Mouse (Mus musculus) kidney, embryonic 16.5 days (tissue): Measurements from ENCODE around the gene Rpl3. TPM values are rescaled to one million over a fixed set of nuclear protein-coding genes. Genes with fewer than 3 reads are reported as not detected.

Experiments used
- ATAC-seq: fragments of 200-750 bp; cut with Nextera tagmentation; 2 replicates; pipeline ENCODE4 v1.8.0; 2017; ENCODE audit warnings: moderate TSS enrichment; ENCODE audit not compliant: low FRiP score, low TSS enrichment
- H3K27ac ChIP-seq: fragments of 300-500 bp; sonication (generic); 2 replicates; pipeline ENCODE4 v1.5.1; 2014; ENCODE audit warnings: low read length
- H3K27me3 ChIP-seq: fragments of 300-500 bp; sonication (generic); 2 replicates; pipeline ENCODE4 v1.6.1; 2014; ENCODE audit warnings: low read length, control low read depth, mixed read lengths; ENCODE audit not compliant: insufficient read depth
- H3K36me3 ChIP-seq: fragments of 300-500 bp; sonication (generic); 2 replicates; pipeline ENCODE4 v1.6.1; 2014; ENCODE audit warnings: low read length, control low read depth, mixed read lengths; ENCODE audit not compliant: insufficient read depth
- H3K4me1 ChIP-seq: fragments of 300-500 bp; sonication (generic); 2 replicates; pipeline ENCODE4 v1.6.1; 2014; ENCODE audit warnings: low read length, control low read depth, mixed read lengths; ENCODE audit not compliant: insufficient read depth
- H3K4me2 ChIP-seq: fragments of 300-500 bp; sonication (generic); replicated peaks from 2 replicates; pipeline ENCODE4 v1.6.1; 2014; ENCODE audit warnings: low read depth, low read length
- H3K4me3 ChIP-seq: fragments of 300-500 bp; sonication (generic); 2 replicates; pipeline ENCODE4 v1.5.1; 2014; ENCODE audit warnings: mild to moderate bottlenecking, low read length
- H3K9ac ChIP-seq: fragments of 300-500 bp; sonication (generic); replicated peaks from 2 replicates; pipeline ENCODE4 v1.6.1; 2014; ENCODE audit warnings: low read length
- H3K9me3 ChIP-seq: fragments of 300-500 bp; sonication (generic); 2 replicates; pipeline ENCODE4 v1.6.1; 2016; ENCODE audit warnings: low read length, control low read depth
- WGBS: fragments of 180-500 bp; shearing (Covaris S2); extraction: QIAGEN DNeasy Blood & Tissue Kit; methylation state at CpG from one replicate; pipeline ENCODE4 v1.1.7; 2014; 5-methylcytosine and 5-hydroxymethylcytosine counted together
- polyA plus RNA-seq: library from polyadenylated mRNA; unstranded; fragments of >200 nt; fragmentation: Nextera tagmentation; extraction: Ambion mirVana; gene quantifications from 2 replicates; pipeline ENCODE4 v1.2.1, GENCODE M21; 2015

Rpl3 gene
- polyA plus RNA-seq, 1 experiment from 2014 or later, result 1,131 TPM

DNA sequence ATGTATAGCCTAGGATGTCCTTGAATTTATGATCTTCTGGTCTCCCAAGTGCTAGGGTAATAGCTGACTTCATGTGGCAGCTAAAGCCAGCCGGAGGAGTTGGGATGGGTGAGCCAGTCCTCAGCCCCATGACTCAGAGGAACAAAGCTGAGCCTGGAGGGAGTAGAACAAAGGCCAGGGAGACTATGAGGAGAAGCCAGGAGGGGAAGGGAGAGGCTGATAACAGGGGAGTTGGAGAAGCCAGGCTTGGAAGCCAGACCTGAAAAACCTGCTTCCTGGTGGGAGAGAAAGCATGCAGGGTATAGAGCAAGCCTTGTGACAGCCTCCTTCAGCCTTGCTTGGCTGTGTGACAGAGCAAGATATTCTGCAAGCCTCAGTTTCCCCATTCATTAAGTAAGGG is 3.9 kb upstream of the Rpl3 start:
- H3K27ac ChIP-seq, result no peak overlapping the region
- WGBS, result 38% methylated on average over 1 of the region's 1 CpGs
- no peak overlapping the region for H3K4me3 ChIP-seq
- no peaks in the 10 kb centered on the region for H3K9me3 ChIP-seq
- no peaks in the 10 kb centered on the region for H3K36me3 ChIP-seq
- H3K4me2 ChIP-seq, result no peak overlapping the region
- no peak for ATAC-seq
- no peak overlapping the region for H3K9ac ChIP-seq
- H3K4me1 ChIP-seq, result peaks cover 2% of the 10 kb centered on the region; the same call in 1 of the 2 replicates
- peaks cover 42% of the 10 kb centered on the region for H3K27me3 ChIP-seq

DNA sequence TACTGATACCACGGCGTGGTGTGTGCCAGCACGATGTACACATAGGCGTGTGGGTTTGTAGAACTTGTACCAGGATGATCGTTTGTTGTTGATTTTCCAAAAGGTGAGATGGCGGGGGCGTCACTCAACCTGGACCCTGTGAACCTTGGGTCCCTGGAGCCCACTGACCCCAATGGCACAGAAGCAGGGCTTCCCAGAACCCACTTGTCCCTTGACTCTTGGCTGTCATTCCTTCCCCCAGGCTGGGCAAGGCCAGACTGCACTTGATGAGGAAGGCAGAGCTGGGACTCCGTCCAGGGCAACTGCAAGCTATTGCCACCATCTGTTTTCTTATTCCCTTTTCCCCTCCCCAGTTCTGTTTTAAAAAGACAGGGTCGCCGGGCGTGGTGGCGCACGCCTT is 2.5 kb upstream of the Rpl3 start:
- no peak overlapping the region for H3K9ac ChIP-seq
- H3K27me3 ChIP-seq, result peaks cover 52% of the 10 kb centered on the region
- H3K36me3 ChIP-seq, result no peaks in the 10 kb centered on the region
- no peak for ATAC-seq
- H3K4me3 ChIP-seq, result no peak overlapping the region
- H3K27ac ChIP-seq, result no peak overlapping the region
- peaks cover 4% of the 10 kb centered on the region; the same call in 1 of the 2 replicates for H3K4me1 ChIP-seq
- no peaks in the 10 kb centered on the region for H3K9me3 ChIP-seq
- WGBS, result 94% methylated on average over 13 of the region's 13 CpGs
- no peak overlapping the region for H3K4me2 ChIP-seq

DNA sequence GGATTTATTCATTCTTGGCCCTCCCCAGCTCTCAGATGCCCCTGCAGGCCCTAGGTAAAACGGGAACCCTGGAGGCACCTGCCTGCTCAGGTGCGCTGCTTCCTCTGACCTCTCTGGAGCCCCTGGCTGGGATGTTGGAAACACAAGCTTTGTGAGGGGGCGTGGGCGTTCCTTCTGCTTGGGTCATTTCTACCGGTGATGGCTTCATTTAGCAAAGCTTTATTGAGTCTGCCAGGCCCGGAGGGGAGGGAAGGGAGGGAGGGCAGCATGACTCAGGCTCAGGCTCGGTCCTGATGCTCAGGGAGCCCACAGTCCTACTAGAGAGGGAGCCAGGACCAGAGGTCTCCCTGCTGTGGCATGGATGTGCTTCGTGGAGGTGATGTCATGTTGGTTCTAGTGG is 931 bp upstream of the Rpl3 start:
- 0 out of 2 replicates have a peak overlapping the region, but pooled peaks have one; percentile 2 for H3K4me2 ChIP-seq

DNA sequence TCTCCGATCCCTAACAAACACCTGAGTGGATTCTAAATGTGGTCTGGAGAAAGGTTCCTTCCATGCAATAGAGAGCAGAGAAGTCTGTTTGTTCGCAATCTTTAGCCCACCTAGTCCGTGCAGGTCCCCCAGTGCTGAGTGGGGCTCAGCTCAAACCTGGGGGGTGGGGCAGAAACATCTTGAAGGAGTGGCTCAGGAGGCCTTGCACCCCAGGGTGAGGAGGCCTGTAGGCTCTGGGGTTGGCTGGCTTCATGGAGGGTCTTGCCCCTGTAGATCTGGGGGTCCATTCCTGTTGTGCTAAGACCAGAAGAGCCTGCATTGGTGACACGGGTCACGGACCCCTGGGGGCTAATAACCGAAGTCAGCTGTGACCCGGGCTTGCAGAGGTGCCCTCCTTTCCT is 373 bp upstream of the Rpl3 start:
- H3K9me3 ChIP-seq, result no peaks in the 10 kb centered on the region
- H3K27ac ChIP-seq, result no peak overlapping the region
- H3K4me1 ChIP-seq, result 0 out of 2 replicates have a peak, but pooled peaks cover 4% of the 10 kb centered on the region
- no peak overlapping the region for H3K9ac ChIP-seq
- no peak for ATAC-seq
- WGBS, result 21% methylated on average over 7 of the region's 7 CpGs
- H3K27me3 ChIP-seq, result peaks cover 52% of the 10 kb centered on the region
- no peaks in the 10 kb centered on the region for H3K36me3 ChIP-seq
- peak overlapping the region; percentile 91 for H3K4me2 ChIP-seq
- peak overlapping the region; percentile 68 for H3K4me3 ChIP-seq

More for the DNA sequence above, 931 bp upstream of the Rpl3 start:
- H3K27ac ChIP-seq, result no peak overlapping the region
- no peak for ATAC-seq
- no peak overlapping the region for H3K4me3 ChIP-seq
- WGBS, result 9% methylated on average over 8 of the region's 8 CpGs
- no peak overlapping the region for H3K9ac ChIP-seq
- H3K36me3 ChIP-seq, result no peaks in the 10 kb centered on the region
- H3K27me3 ChIP-seq, result peaks cover 52% of the 10 kb centered on the region
- peaks cover 4% of the 10 kb centered on the region; the same call in 1 of the 2 replicates for H3K4me1 ChIP-seq
- H3K9me3 ChIP-seq, result no peaks in the 10 kb centered on the region

DNA sequence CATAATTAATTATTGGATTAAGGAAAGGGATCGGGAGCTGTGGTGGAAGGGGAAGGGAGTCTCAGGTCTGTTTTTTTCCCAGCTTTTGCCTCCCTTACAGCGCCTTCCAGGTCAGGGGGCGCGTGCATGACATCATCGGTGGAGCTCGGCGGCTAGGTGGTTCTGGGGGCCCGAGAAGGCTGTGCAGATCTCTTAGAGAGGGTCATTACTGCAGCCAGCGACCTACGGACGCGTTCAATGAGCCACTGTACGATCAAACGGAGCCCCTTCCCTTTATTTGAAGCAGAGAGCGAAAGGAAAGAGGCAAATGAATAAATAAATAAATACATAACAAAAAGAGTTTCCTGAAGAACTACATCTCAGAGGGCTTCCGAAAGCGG is 937 bp downstream of the Rpl3 start:
- Histone ChIP-seq H3K4me2 (peak overlapping the region; percentile 91), H3K27me3 (peaks cover 48% of the 10 kb centered on the region), H3K4me3 (peak overlapping the region; percentile 68), H3K4me1 (0 out of 2 replicates have a peak, but pooled peaks cover 4% of the 10 kb centered on the region), H3K9me3 (no peaks in the 10 kb centered on the region; the same call in 1 of the 2 replicates), H3K9ac (peak overlapping the region; percentile 72), H3K36me3 (no peaks in the 10 kb centered on the region), H3K27ac (no peak overlapping the region)
- WGBS, result 2% methylated on average over 17 of the region's 17 CpGs
- ATAC-seq, result 0 out of 2 replicates have a peak, but pooled peaks have one; percentile 18

DNA sequence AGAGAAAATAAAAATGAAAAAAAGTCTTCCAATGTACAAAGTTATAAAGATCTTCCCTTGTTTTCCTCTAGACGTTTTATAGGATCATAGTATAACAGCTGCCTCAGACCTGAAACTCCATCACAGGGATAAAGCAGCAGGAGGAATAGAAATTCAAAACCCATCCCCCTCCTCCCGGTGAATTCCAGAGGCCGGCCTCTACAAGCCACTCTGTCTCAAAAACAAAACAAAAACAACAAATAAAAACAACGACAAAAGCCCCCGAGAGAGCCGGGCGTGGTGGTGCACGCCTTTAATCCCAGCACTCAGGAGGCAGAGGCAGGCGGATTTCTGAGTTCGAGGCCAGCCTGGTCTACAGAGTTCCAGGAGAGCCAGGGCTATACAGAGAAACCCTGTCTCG is 1.5 kb downstream of the Rpl3 start:
- H3K4me3 ChIP-seq, result no peak overlapping the region
- H3K27me3 ChIP-seq, result peaks cover 47% of the 10 kb centered on the region
- no peaks in the 10 kb centered on the region for H3K36me3 ChIP-seq
- H3K9ac ChIP-seq, result no peak overlapping the region
- H3K27ac ChIP-seq, result no peak overlapping the region
- WGBS, result 75% methylated on average over 11 of the region's 11 CpGs
- peak overlapping the region; percentile 91 for H3K4me2 ChIP-seq
- ATAC-seq, result no peak
- 0 out of 2 replicates have a peak, but pooled peaks cover 4% of the 10 kb centered on the region for H3K4me1 ChIP-seq
- H3K9me3 ChIP-seq, result no peaks in the 10 kb centered on the region; the same call in 1 of the 2 replicates

DNA sequence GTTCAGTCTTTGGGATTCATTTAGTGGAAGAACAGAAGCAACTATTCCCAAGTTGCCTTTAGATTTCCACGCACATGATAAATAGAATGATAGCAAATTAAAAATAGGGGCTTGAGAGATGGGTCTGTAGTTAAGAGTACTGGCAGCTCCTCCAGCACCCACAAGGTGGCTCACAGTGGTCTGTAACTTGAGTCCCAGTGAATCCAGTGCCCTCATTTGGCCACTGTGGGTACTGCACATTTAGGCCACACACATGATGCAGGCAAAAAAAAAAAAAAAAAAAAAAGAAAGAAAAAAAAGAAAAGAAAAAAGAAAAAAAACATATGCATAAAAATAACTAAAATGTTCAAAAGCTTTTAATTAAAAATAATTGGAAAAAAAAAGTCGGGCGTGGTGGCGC is 3.0 kb downstream of the Rpl3 start:
- H3K9ac ChIP-seq, result no peak overlapping the region
- no peak overlapping the region for H3K4me2 ChIP-seq
- peaks cover 45% of the 10 kb centered on the region for H3K27me3 ChIP-seq
- no peaks in the 10 kb centered on the region for H3K36me3 ChIP-seq
- WGBS, result 29% methylated on average over 4 of the region's 4 CpGs
- H3K9me3 ChIP-seq, result no peaks in the 10 kb centered on the region; the same call in 1 of the 2 replicates
- H3K27ac ChIP-seq, result no peak overlapping the region
- no peak for ATAC-seq
- H3K4me1 ChIP-seq, result 0 out of 2 replicates have a peak, but pooled peaks cover 4% of the 10 kb centered on the region
- H3K4me3 ChIP-seq, result no peak overlapping the region

DNA sequence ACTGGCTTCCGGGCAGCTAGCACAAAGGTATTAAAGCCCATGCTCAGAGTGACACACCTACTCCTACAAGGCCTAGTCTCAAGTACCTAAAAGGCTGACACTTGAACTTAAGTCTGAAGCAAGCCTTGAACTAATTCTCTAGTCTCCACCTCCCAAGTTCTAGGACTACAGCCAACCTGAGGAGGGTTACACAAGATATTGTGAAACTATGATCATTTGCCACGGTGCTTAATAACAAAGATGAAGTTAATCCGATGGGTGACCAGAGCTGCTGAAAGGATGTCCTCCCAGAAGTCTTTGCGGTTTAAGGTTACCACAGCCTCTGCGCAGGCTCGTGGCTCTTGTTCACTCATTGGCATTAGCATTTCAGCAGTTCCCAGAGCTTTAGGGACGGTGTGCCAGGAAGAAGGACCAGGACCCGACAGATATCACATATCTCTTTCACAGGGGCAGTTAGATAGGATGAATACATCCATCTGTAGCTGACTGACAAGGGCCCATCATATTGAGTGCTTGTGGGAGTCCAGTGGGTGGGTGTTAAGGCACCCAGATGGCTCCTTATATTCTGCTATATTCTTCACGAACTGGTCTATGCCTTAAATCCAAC is 4.2 kb downstream of the Rpl3 start:
- ATAC-seq, result no peak
- Histone ChIP-seq H3K27ac (no peak overlapping the region), H3K36me3 (no peaks in the 10 kb centered on the region), H3K4me2 (no peak overlapping the region), H3K27me3 (peaks cover 33% of the 10 kb centered on the region), H3K9me3 (no peaks in the 10 kb centered on the region; the same call in 1 of the 2 replicates), H3K4me3 (no peak overlapping the region), H3K9ac (no peak overlapping the region), H3K4me1 (0 out of 2 replicates have a peak, but pooled peaks cover 4% of the 10 kb centered on the region)
- 81% methylated on average over 9 of the region's 9 CpGs for WGBS

DNA sequence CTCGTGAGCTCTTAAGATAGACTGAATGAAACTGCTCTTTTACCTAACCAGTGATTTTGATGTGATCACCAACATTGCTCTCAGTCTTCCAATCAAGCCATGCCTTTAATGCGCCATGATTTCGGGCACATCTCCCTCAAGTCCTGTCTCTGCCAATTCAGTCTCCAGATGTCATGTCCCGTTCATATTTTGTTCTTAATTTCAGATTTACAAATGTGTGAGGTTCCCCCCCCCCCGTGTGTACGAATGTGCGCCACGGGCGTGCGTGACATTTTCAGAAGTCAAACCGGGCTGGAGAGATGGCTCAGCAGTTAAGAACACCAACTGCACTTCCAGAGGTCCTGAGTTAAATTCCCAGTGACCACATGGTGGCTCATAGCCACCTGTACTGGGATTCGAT is 7.9 kb downstream of the Rpl3 start:
- no peaks in the 10 kb centered on the region; the same call in 1 of the 2 replicates for H3K9me3 ChIP-seq
- peak overlapping the region; percentile 71 for H3K9ac ChIP-seq
- WGBS, result under 1% methylated on average over 12 of the region's 12 CpGs
- 0 out of 2 replicates have a peak, but pooled peaks have one; percentile 16 for ATAC-seq
- peak overlapping the region; percentile 80 for H3K4me2 ChIP-seq
- peaks cover 33% of the 10 kb centered on the region for H3K36me3 ChIP-seq
- peaks cover 29% of the 10 kb centered on the region for H3K4me1 ChIP-seq
- H3K27me3 ChIP-seq, result no peaks in the 10 kb centered on the region
- peak overlapping the region; percentile 95 for H3K4me3 ChIP-seq
- H3K27ac ChIP-seq, result peak overlapping the region; percentile 95

DNA sequence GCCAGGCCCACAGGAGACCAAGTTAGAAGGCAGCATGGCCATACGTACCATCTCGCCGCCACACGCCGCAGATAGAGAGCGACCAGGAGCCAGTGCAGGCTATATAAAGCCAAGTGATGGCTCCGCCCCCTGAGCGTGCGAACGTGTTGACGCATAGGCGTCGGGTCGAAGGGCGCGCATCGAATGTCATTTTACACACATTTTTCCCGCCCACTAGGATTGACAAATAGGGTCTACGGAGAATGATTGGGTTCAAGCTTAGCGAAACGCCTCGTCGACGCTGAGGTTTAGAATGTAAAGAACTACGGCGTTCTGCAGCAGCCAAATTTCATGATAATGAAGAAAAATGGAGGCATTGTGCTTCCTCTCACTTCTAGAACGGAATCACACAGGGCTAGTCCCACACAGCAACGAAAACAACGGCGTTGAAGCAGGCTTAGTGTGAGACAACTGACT is 8.4 kb downstream of the Rpl3 start:
- Histone ChIP-seq H3K27ac (peak overlapping the region; percentile 95), H3K36me3 (peaks cover 38% of the 10 kb centered on the region), H3K4me1 (peaks cover 29% of the 10 kb centered on the region), H3K27me3 (no peaks in the 10 kb centered on the region), H3K4me3 (peak overlapping the region; percentile 95), H3K9ac (peak overlapping the region; percentile 99), H3K9me3 (no peaks in the 10 kb centered on the region; the same call in 1 of the 2 replicates), H3K4me2 (peak overlapping the region; percentile 80)
- peak; percentile 95 for ATAC-seq
- WGBS, result under 1% methylated on average over 30 of the region's 30 CpGs
